Mouse (Mus musculus) cerebellum, adult 2 months (tissue): ENCODE data around the gene Ell2. TPM values are rescaled to one million over a fixed set of nuclear protein-coding genes. Genes with fewer than 3 reads are reported as not detected.

ENCODE experiments used
- DNase-seq, 2 experiments: peaks; one replicate each; pipeline ENCODE4 v3.0.0; 2021
- H3K27ac ChIP-seq: fragments of 200-500 bp; 2 replicates; pipeline ENCODE4 v1.5.1; 2012; ENCODE audit warnings: low read length, control low read depth, inconsistent platforms; ENCODE audit not compliant: insufficient read depth
- H3K27me3 ChIP-seq: fragments of 200-500 bp; 2 replicates; pipeline ENCODE4 v1.6.1; 2012; ENCODE audit warnings: inconsistent platforms, mild to moderate bottlenecking, low read length, moderate library complexity; ENCODE audit not compliant: control insufficient read depth, insufficient read depth
- H3K4me1 ChIP-seq: fragments of 200-500 bp; 2 replicates; pipeline ENCODE4 v1.6.1; 2011; ENCODE audit warnings: low read length; ENCODE audit not compliant: control insufficient read depth, insufficient read depth
- H3K4me3 ChIP-seq: fragments of 200-500 bp; replicated peaks from 2 replicates; pipeline ENCODE3; 2011; ENCODE audit warnings: mild to moderate bottlenecking, low read depth, low read length, control low read depth; ENCODE audit not compliant: insufficient read depth
- CTCF ChIP-seq: fragments of 200-500 bp; IDR thresholded peaks from 2 replicates; pipeline ENCODE4 v1.5.1; 2011; ENCODE audit warnings: low read depth, mild to moderate bottlenecking, control low read depth, low read length, moderate library complexity, borderline replicate concordance; ENCODE audit not compliant: insufficient read depth
- POLR2A ChIP-seq: fragments of 200-500 bp; IDR thresholded peaks from 2 replicates; pipeline ENCODE4 v1.6.1; 2011; ENCODE audit warnings: low read length, control low read depth, borderline replicate concordance; ENCODE audit not compliant: insufficient read depth
- WGBS: fragments of 180-500 bp; shearing (Covaris S2); methylation state at CpG from one replicate; pipeline ENCODE4 v1.1.7; 2018; 5-methylcytosine and 5-hydroxymethylcytosine counted together
- polyA plus RNA-seq: library from polyadenylated mRNA; depleted of rRNA; stranded (reverse); fragments of >200 nt; gene quantifications from 2 replicates; pipeline ENCODE4 v1.2.3, GENCODE M21; 2012

The Ell2 gene
- polyA plus RNA-seq, 1 experiment = 8.2 TPM

DNA sequence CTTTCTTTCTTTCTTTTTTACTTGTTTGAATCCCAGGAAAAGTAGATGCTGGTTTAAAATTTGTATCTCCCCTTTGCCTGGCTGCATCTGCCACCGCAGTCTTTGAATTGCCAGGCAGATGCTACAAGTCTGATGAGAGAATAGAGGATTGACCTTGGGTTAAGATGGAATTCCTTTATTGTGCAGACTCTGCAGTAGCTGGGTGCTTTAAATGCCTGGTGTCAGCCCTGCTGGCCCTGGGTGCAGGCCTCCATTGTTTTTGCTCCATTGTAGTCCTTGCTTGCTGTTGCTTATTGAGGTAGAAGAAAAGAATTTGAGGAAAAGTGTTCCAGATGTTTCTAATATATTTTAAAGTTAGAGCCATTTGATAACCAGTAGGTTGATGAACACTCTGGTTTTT lies 59.2 kb downstream of the Ell2 start:
- 40% methylated on average over 1 of the region's 1 CpGs for WGBS
- H3K4me3 ChIP-seq = no peak overlapping the region
- TF ChIP-seq CTCF = no peak
- TF ChIP-seq POLR2A = no peak
- H3K27ac ChIP-seq = no peak overlapping the region
- DNase-seq = no peak
- no peaks in the 10 kb centered on the region for H3K4me1 ChIP-seq
- no peaks in the 10 kb centered on the region for H3K27me3 ChIP-seq

DNA sequence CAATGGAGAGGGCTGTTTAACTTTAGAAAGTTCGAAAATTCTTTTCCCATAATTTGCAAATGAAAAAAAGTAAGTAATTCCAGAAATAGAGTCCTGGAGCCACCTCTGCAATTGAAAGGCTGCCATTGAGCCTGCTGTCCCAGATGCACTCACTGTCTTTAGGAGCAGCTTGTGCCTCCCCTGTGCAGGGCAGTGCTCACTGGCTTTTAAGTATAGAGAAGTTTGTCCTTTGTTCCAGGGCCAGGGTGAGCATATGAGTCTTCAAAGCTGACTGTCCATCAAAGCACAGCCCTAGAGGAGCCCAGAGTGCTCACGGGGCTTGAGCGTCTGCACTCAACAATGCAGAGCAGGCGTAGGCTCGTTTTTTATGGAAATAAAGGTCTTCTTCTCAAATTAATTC lies 59.7 kb downstream of the Ell2 start:
- WGBS = 36% methylated on average over 5 of the region's 5 CpGs
- H3K4me3 ChIP-seq = no peak overlapping the region
- no peaks in the 10 kb centered on the region for H3K4me1 ChIP-seq
- no peak overlapping the region for H3K27ac ChIP-seq
- no peak for DNase-seq
- H3K27me3 ChIP-seq = no peaks in the 10 kb centered on the region
- TF ChIP-seq CTCF (no peak), POLR2A (no peak)

DNA sequence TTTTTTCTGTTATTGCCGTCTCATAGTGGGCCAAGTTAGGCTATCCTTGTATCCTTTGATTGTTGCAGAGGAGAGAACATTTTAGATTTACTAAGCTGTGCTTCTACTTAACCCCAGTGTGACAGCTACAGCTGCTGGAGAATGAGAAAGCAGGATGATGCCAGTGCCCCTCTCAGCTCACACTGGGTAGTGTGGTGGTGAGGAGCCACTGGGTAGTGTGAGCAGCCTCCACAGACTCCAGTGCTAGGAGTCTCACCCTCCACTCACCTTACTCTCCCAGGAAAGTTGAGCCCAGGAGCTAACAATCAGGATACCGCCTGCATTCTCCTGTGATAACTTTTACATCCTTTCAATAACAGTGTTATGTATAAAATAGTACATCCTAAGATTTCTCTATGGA lies 60.4 kb downstream of the Ell2 start:
- TF ChIP-seq POLR2A = no peak
- no peak for TF ChIP-seq CTCF
- WGBS = 76% methylated on average over 2 of the region's 2 CpGs
- H3K4me3 ChIP-seq = no peak overlapping the region
- H3K27me3 ChIP-seq = no peaks in the 10 kb centered on the region
- no peak overlapping the region for H3K27ac ChIP-seq
- H3K4me1 ChIP-seq = no peaks in the 10 kb centered on the region
- DNase-seq = no peak

DNA sequence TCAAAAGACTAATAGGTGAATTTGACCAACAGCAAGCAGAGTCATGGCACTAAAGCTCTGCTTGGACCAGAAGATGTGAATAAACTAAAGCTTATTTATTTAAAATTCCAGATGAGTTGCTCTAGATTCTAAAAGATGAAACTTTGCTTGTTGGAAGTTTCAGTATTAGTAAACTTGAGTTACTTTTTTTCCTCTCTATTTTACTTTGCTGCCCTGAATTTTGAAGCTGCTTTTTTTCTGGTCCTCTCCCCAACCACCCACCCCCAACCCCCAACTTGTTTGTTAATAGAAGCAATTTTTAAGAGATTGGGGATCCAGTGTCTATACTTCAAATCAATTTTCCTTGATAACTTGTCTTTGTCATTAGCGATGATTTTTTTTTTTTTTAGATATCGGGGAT lies 64.2 kb downstream of the Ell2 start:
- no peak for DNase-seq
- TF ChIP-seq CTCF (no peak), POLR2A (no peak)
- WGBS = 97% methylated on average over 2 of the region's 2 CpGs
- Histone ChIP-seq H3K27me3 (no peaks in the 10 kb centered on the region), H3K27ac (no peak overlapping the region), H3K4me1 (no peaks in the 10 kb centered on the region), H3K4me3 (no peak overlapping the region)

DNA sequence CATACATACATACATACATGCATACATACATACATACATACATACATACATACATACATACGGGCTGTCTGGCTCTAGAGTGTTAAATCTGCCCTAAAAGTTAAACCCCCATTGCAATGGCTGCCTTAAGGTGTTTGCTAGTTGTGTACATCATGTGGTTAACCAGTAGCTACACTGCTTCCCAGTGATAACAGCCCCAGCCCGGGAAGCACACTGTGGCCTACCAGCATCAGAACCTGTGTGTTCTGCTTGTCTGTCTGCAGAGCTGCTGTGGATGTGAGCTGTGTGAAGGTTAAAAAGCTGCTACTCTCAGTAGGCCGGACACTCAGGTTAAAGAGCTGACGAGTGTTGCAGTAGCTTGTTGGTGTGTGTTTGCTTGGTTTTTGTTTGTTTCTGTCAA lies 64.8 kb downstream of the Ell2 start:
- TF ChIP-seq CTCF = no peak
- Histone ChIP-seq H3K4me1 (no peaks in the 10 kb centered on the region), H3K4me3 (no peak overlapping the region), H3K27me3 (no peaks in the 10 kb centered on the region), H3K27ac (no peak overlapping the region)
- no peak for DNase-seq
- 88% methylated on average over 4 of the region's 4 CpGs for WGBS

DNA sequence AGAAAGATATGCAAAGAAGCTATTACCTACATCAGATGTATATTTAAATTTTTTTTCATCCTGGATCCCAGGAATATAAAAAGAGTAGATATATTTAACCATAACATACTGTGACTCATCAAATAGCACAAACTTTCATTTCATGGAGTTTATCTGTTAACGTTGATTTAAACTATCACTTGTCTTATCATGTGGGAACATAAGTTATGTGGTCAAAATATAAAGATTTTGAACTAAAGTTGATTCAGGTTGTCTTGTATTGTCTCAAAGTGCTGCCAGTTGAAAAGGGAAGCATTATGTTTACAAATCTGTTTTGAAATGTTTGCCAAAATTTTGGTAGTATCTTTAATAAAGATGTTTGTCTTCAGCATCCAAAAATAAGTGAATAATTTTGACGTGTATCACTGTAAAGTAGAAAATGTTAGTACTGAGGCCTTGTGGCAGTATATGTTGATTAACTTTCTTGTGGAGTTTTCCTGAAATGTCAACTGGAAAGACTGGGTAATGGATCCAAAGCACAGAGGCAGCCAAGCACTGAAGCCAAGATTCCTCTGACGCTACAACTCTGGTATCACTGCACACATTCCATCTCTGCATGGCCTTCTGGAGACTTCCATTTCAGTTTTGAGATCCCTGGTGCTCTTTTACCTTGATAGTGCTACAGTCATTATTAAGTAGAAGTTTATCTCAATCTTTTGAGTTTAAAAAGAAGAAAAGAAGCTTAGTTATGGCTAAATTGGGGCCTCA lies 65.6 kb downstream of the Ell2 start:
- H3K27me3 ChIP-seq = no peaks in the 10 kb centered on the region
- WGBS = 69% methylated on average over 3 of the region's 3 CpGs
- H3K27ac ChIP-seq = no peak overlapping the region
- no peak for DNase-seq
- H3K4me3 ChIP-seq = no peak overlapping the region
- no peak for TF ChIP-seq CTCF
- H3K4me1 ChIP-seq = no peaks in the 10 kb centered on the region

DNA sequence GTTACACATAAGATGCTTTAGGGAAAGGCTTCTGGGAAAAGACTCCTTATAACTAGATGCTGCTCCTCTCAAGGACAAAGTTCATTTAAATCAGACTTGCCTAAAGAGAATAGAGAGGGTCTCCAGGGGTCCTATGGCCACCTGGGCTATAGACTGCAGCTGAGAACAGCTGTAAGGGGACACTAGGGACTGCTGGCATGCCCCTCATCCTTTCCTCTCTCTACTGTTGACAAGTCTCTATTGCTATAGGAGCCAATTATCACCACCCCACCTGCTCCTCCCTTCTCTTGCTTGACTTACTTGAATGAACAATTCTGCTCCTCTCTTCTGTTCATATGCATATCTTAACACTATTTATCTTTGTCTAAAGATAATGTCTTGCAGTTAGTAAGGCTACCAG lies 69.4 kb downstream of the Ell2 start:
- no peaks in the 10 kb centered on the region for H3K27me3 ChIP-seq
- no peaks in the 10 kb centered on the region for H3K4me1 ChIP-seq
- no peak overlapping the region for H3K4me3 ChIP-seq
- TF ChIP-seq POLR2A (no peak), CTCF (no peak)
- DNase-seq = no peak
- no peak overlapping the region for H3K27ac ChIP-seq

DNA sequence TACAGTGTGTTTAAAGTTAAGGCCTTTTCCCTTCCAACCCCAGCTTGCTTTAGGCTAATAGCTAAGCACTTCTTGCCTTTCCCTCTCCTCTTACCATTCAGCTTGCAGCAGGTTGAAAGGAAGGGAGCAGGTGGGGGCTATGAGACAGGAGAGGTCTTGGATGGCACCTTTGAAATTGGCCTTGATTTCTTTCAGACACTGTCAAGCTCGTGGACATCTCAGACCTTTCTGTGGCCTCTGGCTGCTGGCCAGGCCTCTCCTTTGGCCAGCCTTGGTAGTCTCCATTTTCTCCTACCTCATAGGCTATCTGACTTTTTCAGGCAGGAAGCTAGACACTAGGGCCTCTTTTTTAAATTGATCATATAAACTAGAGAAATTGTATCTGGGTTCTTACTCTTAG lies 70.1 kb downstream of the Ell2 start:
- no peaks in the 10 kb centered on the region for H3K4me1 ChIP-seq

DNA sequence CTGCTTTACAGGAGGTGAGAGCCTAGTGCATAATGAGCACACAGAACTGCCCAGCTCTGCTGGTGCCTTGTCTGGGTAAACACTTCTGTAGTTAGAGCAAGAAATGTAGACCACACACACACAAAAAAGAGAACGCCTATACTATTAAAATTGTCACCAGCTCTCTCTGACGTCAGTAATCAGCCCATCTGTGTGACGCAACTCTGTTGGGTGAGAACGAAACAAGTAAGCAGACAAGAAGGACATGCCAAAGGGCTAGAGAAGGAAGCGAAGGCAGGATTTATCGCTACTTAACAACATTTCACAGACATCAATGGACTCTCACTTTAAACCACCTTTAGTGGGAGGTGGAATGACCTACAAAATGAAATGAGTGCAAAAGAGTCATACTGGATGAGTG lies 71.6 kb downstream of the Ell2 start:
- TF ChIP-seq CTCF = no peak
- TF ChIP-seq POLR2A = no peak
- 89% methylated on average over 6 of the region's 6 CpGs for WGBS
- Histone ChIP-seq H3K27ac (no peak overlapping the region), H3K4me3 (no peak overlapping the region), H3K4me1 (no peaks in the 10 kb centered on the region), H3K27me3 (no peaks in the 10 kb centered on the region)
- no peak for DNase-seq

More for the DNA sequence above, 70.1 kb downstream of the Ell2 start:
- Histone ChIP-seq H3K4me3 (no peak overlapping the region), H3K27me3 (no peaks in the 10 kb centered on the region), H3K27ac (no peak overlapping the region)
- DNase-seq = no peak
- TF ChIP-seq CTCF = no peak
- no peak for TF ChIP-seq POLR2A
- 17% methylated on average over 1 of the region's 1 CpGs for WGBS
